Mouse (Mus musculus): Measurements from ENCODE around the gene Olfr957. TPM values are rescaled to one million over a fixed set of nuclear protein-coding genes. Genes with fewer than 3 reads are reported as not detected.

Gene Olfr957
- not detected in 2 replicates for polyA plus RNA-seq (2015; fragmentation: Nextera tagmentation; extraction: Ambion mirVana)

DNA sequence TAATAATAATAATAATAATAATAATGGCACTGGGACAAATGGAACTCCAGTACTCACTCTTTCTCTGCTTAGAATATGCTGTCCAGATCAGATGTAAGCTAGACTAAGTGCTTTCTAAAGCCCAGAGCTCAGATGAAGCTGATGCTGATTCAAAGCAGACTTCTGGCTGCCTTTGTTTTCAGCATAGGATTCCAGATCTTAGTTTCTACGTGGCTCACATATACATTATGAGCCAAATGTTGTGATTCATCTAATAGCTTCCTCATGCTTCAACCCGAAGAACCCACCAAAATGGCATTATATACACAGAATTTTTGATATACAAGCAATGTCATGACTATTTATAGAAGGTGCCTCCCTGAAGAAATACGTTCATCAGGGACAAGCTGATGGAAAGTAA is at the start of gene Olfr957:
Gene Olfr957, minus strand, starts transcription at position 279 of the 400 bp plus-strand sequence.
- Histone ChIP-seq H3K9me3 (no peaks in the 10 kb centered on the region), H3K9ac (no peak within 1 kb of the TSS), H3K27ac (no peak within 1 kb of the TSS), H3K4me3 (replicated peaks) (no peak within 1 kb of the TSS), H3K36me3 (no peaks in the 10 kb centered on the region), H3K27me3 (replicated peaks) (no peaks in the 10 kb centered on the region), H3K4me2 (no peak within 1 kb of the TSS), H3K4me1 (no peaks in the 10 kb centered on the region)
- 39% methylated on average over 3 of the region's 3 CpGs for WGBS
- ATAC-seq (ENCODE audit: insufficient read depth, low FRiP score, low read depth) = no peak

- Histone ChIP-seq H3K27ac (no peak overlapping the region), H3K27me3 (replicated peaks) (no peaks in the 10 kb centered on the region), H3K4me2 (no peak overlapping the region), H3K9me3 (no peaks in the 10 kb centered on the region), H3K36me3 (no peaks in the 10 kb centered on the region), H3K4me3 (replicated peaks) (no peak overlapping the region), H3K9ac (no peak overlapping the region), H3K4me1 (no peaks in the 10 kb centered on the region)
- ATAC-seq (ENCODE audit: insufficient read depth, low FRiP score, low read depth) = no peak
Measured at GRCm38 (mm10) chr9:39558349-39558647, 42.7 kb upstream of the Olfr957 start.

DNA sequence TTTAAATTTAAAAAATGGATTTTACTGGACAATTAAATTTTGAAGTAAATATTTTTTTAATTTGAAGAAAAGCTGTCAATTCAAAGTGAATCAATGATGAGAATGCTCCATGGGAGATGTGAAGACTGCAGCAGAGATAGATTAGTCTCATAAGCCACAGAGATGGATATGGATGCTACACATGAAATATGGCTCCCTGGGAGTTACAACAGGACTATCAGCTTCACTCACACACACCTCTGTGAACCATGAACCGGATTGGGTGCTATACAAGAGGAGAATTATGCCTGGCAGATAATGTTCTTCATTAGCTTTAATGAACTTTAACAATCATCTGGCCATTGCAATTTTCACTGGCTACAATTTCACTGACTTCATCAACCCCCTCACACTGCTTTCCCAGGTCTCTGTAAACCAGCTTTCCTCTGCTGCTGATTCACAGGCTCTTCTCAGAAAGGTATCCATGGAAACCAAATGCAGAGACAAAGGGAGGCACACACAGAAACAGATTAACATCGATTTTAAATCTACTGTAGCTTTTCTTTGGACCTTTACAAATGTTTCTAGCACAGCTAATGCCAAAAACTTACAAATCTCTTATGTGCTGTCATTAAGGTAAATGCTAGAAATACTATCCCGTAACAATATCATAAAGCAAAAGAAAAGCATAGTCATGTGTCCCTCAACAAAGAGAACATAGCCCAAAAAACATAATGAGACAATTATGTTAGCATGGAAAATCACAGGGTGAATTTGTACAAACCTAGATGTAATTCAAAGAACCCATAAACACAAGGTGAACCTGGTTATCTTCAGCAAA is 42.1 kb upstream of the Olfr957 start:
- no peaks in the 10 kb centered on the region for H3K9me3 ChIP-seq
- WGBS = 58% methylated on average over 3 of the region's 3 CpGs

DNA sequence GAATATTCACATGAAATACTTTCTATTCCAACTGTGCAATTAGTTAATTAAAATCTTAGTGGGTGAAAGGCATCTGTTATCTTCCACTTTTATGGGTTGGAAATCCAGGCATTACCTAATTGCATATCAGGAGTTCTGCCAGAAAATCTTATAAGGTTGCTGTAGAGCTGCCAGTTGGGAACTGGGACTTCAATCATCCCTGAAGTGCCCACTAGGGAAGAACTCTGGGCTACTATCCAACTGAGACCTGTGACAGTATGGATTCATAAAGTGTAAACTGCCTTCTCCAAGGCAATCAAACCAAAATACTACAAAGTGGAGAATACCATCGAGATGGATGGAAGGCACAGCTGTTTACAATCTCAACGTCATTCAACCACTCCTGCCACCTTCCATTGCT is 38.3 kb upstream of the Olfr957 start, which contains the start of gene Olfr958:
Gene Olfr958, minus strand, starts transcription at position 109 of the 400 bp plus-strand sequence.
- Histone ChIP-seq H3K36me3 (no peaks in the 10 kb centered on the region), H3K27ac (no peak within 1 kb of the TSS), H3K4me3 (replicated peaks) (no peak within 1 kb of the TSS), H3K27me3 (replicated peaks) (no peaks in the 10 kb centered on the region), H3K9me3 (no peaks in the 10 kb centered on the region), H3K4me1 (no peaks in the 10 kb centered on the region), H3K4me2 (no peak within 1 kb of the TSS), H3K9ac (no peak within 1 kb of the TSS)
- WGBS = 74% methylated on average over 2 of the region's 2 CpGs
- ATAC-seq (ENCODE audit: insufficient read depth, low FRiP score, low read depth) = no peak

More for the DNA sequence above, 42.1 kb upstream of the Olfr957 start:
- Histone ChIP-seq H3K9ac (no peak overlapping the region), H3K36me3 (no peaks in the 10 kb centered on the region), H3K4me2 (no peak overlapping the region), H3K4me1 (no peaks in the 10 kb centered on the region), H3K4me3 (replicated peaks) (no peak overlapping the region), H3K27ac (no peak overlapping the region), H3K27me3 (replicated peaks) (no peaks in the 10 kb centered on the region)
- ATAC-seq (ENCODE audit: insufficient read depth, low FRiP score, low read depth) = no peak

DNA sequence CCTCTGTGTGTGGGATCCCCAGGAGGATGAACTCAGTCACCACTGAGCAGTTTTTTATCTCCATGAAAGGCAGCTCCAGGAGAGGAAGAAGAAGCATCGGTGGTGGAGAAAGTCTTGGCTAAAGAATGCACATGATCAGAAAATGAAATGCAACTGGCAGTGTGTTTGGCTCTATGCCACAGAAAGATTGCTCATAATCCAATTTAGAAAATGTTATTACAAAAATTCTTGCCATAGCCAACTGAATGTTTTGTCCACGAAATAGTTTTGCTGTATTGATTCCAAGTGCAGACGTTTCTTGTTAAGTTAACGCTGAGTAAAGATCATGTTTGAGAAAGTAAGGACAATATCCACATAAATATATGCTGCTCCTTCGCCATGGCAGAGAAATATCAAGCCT is 35.2 kb upstream of the Olfr957 start:
- Histone ChIP-seq H3K9ac (no peak overlapping the region), H3K4me1 (no peaks in the 10 kb centered on the region), H3K36me3 (no peaks in the 10 kb centered on the region), H3K4me2 (no peak overlapping the region), H3K27me3 (replicated peaks) (no peaks in the 10 kb centered on the region), H3K27ac (no peak overlapping the region), H3K9me3 (no peaks in the 10 kb centered on the region), H3K4me3 (replicated peaks) (no peak overlapping the region)
- no peak for ATAC-seq (ENCODE audit: insufficient read depth, low FRiP score, low read depth)
- WGBS = 50% methylated on average over 5 of the region's 5 CpGs

GRCm38 (mm10) chr9:39523616-39524285 is 8.1 kb upstream of the Olfr957 start:
- no peak overlapping the region for H3K27ac ChIP-seq
- H3K36me3 ChIP-seq = no peaks in the 10 kb centered on the region
- no peaks in the 10 kb centered on the region for H3K27me3 ChIP-seq (replicated peaks)
- no peak overlapping the region for H3K9ac ChIP-seq
- WGBS = 65% methylated on average over 1 of the region's 1 CpGs
- H3K4me1 ChIP-seq = no peaks in the 10 kb centered on the region
- no peak overlapping the region for H3K4me2 ChIP-seq
- no peak for ATAC-seq (ENCODE audit: insufficient read depth, low FRiP score, low read depth)
- H3K4me3 ChIP-seq (replicated peaks) = no peak overlapping the region
- H3K9me3 ChIP-seq = no peaks in the 10 kb centered on the region

DNA sequence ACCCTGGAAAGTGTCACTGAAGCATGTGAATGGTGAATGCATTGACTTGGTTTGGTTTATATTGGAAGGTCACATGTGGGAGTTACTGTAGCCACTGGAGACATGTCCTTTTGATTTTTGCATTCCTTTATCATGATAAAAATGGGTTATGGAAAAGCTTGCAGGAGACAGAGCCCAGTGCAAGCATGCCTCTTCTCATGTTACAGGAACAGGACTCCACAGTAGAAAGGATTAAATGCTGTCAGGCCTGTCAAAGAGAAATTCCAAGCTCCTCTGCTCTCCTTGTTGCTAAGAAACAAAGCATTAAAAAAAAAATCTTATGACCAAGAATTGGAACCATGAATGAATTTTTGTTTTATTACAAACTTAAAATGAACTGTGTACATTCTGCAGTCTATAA is 3.0 kb upstream of the Olfr957 start:
- ATAC-seq (ENCODE audit: insufficient read depth, low FRiP score, low read depth) = no peak
- Histone ChIP-seq H3K27me3 (replicated peaks) (no peaks in the 10 kb centered on the region), H3K4me3 (replicated peaks) (no peak overlapping the region), H3K4me1 (no peaks in the 10 kb centered on the region), H3K4me2 (no peak overlapping the region), H3K27ac (no peak overlapping the region), H3K9ac (no peak overlapping the region), H3K9me3 (no peaks in the 10 kb centered on the region), H3K36me3 (no peaks in the 10 kb centered on the region)

DNA sequence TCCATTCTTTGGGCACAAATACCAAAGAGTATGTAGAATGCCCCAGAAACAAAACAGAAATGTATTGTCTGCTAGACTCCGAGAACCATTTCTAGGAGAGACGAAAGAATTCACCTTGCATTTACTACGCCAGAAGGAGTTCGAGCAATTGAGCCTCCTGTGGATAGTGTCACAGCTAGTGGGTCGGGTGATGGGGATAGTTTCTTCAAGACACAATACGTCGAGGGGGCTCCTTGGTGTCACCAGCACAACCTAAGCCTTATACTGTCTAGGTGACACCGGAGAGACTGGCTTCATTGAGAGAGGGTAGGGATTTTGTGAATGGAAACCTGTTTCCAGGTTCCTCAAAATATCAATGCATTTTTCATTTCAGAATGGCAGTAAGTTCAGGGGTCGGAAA is 6.2 kb downstream of the Olfr957 start:
- WGBS = 79% methylated on average over 9 of the region's 9 CpGs
- Histone ChIP-seq H3K4me2 (no peak overlapping the region), H3K9me3 (no peaks in the 10 kb centered on the region), H3K4me1 (no peaks in the 10 kb centered on the region), H3K9ac (no peak overlapping the region), H3K4me3 (replicated peaks) (no peak overlapping the region), H3K27me3 (replicated peaks) (no peaks in the 10 kb centered on the region), H3K27ac (no peak overlapping the region), H3K36me3 (no peaks in the 10 kb centered on the region)
- ATAC-seq (ENCODE audit: insufficient read depth, low FRiP score, low read depth) = no peak

DNA sequence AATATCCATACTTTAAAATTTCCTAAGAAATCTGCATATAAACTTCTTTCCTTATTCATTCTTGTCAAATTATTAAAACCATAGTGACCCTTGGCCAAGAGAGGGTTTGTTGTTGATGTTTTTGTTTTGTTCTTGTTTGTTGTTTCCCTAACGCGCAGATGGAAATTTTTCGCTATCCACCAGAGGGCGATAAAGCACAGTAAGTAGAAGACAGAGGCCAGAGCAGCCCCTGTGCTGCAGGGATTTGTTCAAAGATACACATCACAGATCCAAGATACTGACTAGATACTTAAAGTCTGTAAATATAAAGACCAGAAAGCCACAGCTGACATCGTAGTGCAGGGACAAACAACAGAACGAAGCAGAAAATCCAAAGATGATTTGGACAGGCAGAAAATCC is 6.6 kb downstream of the Olfr957 start:
- no peak for ATAC-seq (ENCODE audit: insufficient read depth, low FRiP score, low read depth)
- WGBS = 6% methylated on average over 6 of the region's 6 CpGs
- Histone ChIP-seq H3K27ac (no peak overlapping the region), H3K9me3 (no peaks in the 10 kb centered on the region), H3K4me2 (no peak overlapping the region), H3K27me3 (replicated peaks) (no peaks in the 10 kb centered on the region), H3K36me3 (no peaks in the 10 kb centered on the region), H3K4me1 (no peaks in the 10 kb centered on the region), H3K9ac (no peak overlapping the region), H3K4me3 (replicated peaks) (no peak overlapping the region)

DNA sequence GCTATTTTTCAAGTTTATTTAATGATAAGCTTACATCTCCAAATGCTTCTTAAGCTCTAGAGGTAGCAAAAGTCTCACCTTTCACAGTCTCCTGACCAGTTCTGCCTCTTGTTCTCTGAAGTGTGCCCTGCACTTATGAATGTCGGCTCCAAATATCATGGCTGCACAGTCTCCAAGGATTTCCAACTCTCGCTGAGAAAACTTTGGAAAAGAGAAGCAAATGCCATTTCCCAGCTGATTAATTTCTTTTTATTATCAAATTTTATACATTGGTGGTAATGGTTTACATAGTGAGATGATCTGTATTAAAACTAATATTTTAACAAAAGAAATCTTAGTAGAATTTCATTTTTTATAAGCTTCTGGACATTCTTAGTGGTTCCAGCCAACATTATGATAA is 21.7 kb downstream of the Olfr957 start, which contains the start of gene Olfr44:
Gene Olfr44, minus strand, starts transcription at position 101 of the 400 bp plus-strand sequence.
- no peaks in the 10 kb centered on the region for H3K36me3 ChIP-seq
- H3K9me3 ChIP-seq = no peaks in the 10 kb centered on the region
- no peaks in the 10 kb centered on the region for H3K27me3 ChIP-seq (replicated peaks)
- no peak within 1 kb of the TSS for H3K27ac ChIP-seq
- H3K4me3 ChIP-seq (replicated peaks) = no peak within 1 kb of the TSS
- no peaks in the 10 kb centered on the region for H3K4me1 ChIP-seq
- no peak within 1 kb of the TSS for H3K9ac ChIP-seq
- ATAC-seq (ENCODE audit: insufficient read depth, low FRiP score, low read depth) = no peak
- H3K4me2 ChIP-seq = no peak within 1 kb of the TSS
- 82% methylated on average over 2 of the region's 2 CpGs for WGBS

DNA sequence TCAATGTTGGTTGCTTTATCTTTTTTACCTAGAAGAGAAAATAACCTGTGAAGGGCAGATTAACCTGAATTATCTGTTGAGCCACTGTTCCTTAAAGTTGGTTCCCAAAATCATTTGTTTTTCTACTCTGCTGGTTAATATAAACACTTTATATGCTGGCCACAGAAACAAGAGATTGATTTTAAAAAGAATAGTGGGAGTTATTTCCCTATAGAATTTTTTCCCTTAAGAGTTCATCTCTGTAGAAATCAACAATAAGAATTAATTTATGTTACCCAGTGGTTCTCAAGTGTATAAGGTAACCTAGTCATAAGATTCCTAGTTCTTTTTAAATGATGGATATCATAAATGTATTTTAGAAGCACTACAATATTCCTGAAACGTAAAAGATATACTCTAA is 43.8 kb downstream of the Olfr957 start, which contains the start of gene Olfr955:
Gene Olfr955, minus strand, starts transcription at position 101 of the 400 bp plus-strand sequence.
- H3K4me3 ChIP-seq (replicated peaks) = no peak within 1 kb of the TSS
- ATAC-seq (ENCODE audit: insufficient read depth, low FRiP score, low read depth) = no peak
- no peak within 1 kb of the TSS for H3K27ac ChIP-seq
- no peak within 1 kb of the TSS for H3K4me2 ChIP-seq
- H3K9ac ChIP-seq = no peak within 1 kb of the TSS
- H3K27me3 ChIP-seq (replicated peaks) = no peaks in the 10 kb centered on the region
- no peaks in the 10 kb centered on the region for H3K4me1 ChIP-seq
- H3K9me3 ChIP-seq = no peaks in the 10 kb centered on the region
- 52% methylated on average over 1 of the region's 1 CpGs for WGBS
- no peaks in the 10 kb centered on the region for H3K36me3 ChIP-seq
